Mouse (Mus musculus) lung, postnatal 0 days (tissue): Measurements from ENCODE around the gene P4hb. TPM values are rescaled to one million over a fixed set of nuclear protein-coding genes. Genes with fewer than 3 reads are reported as not detected.

ENCODE experiments used
- ATAC-seq: fragments of 200-750 bp; cut with Nextera tagmentation; 2 replicates; pipeline ENCODE4 v1.8.0; 2017; ENCODE audit warnings: moderate library complexity
- DNase-seq: peaks from one replicate; pipeline ENCODE4 v3.0.0-alpha.2; 2016; ENCODE audit warnings: low spot score
- H3K27ac ChIP-seq: fragments of 300-500 bp; sonication (generic); 2 replicates; pipeline ENCODE4 v1.5.1; 2014; ENCODE audit warnings: antibody characterized with exemption, mild to moderate bottlenecking, low read length, mixed read lengths
- H3K27me3 ChIP-seq: fragments of 300-500 bp; sonication (generic); replicated peaks from 2 replicates; pipeline ENCODE4 v1.6.1; 2014; ENCODE audit warnings: low read length, mixed read lengths; ENCODE audit not compliant: insufficient read depth
- H3K36me3 ChIP-seq: fragments of 300-500 bp; sonication (generic); 2 replicates; pipeline ENCODE4 v1.6.1; 2014; ENCODE audit warnings: low read length, mixed read lengths; ENCODE audit not compliant: insufficient read depth
- H3K4me1 ChIP-seq: fragments of 300-500 bp; sonication (generic); 2 replicates; pipeline ENCODE4 v1.6.1; 2014; ENCODE audit warnings: antibody characterized with exemption, low read depth, low read length, mixed read lengths; ENCODE audit not compliant: insufficient read depth
- H3K4me2 ChIP-seq: fragments of 300-500 bp; sonication (generic); replicated peaks from 2 replicates; pipeline ENCODE4 v1.6.1; 2014; ENCODE audit warnings: low read depth, mild to moderate bottlenecking, low read length, moderate library complexity, mixed read lengths
- H3K4me3 ChIP-seq: fragments of 300-500 bp; sonication (generic); 2 replicates; pipeline ENCODE4 v1.5.1; 2014; ENCODE audit warnings: low read depth, low read length
- H3K9ac ChIP-seq: fragments of 300-500 bp; sonication (generic); replicated peaks from 2 replicates; pipeline ENCODE4 v1.6.1; 2014; ENCODE audit warnings: low read depth, mild to moderate bottlenecking
- H3K9me3 ChIP-seq: fragments of 300-500 bp; sonication (generic); 2 replicates; pipeline ENCODE4 v1.6.1; 2016; ENCODE audit warnings: low read length, mixed read lengths
- CTCF ChIP-seq: IDR thresholded peaks from 2 replicates; pipeline ENCODE4 v1.5.1; 2016; ENCODE audit warnings: antibody characterized with exemption, mild to moderate bottlenecking
- EP300 ChIP-seq: IDR thresholded peaks from 2 replicates; pipeline ENCODE4 v1.6.1; 2016; ENCODE audit warnings: antibody characterized with exemption, mild to moderate bottlenecking, control low read depth
- WGBS: fragments of 180-500 bp; shearing (Covaris S2); extraction: QIAGEN DNeasy Blood & Tissue Kit; methylation state at CpG from one replicate; pipeline ENCODE4 v1.1.7; 2014; 5-methylcytosine and 5-hydroxymethylcytosine counted together
- polyA plus RNA-seq: library from polyadenylated mRNA; unstranded; fragments of >200 nt; fragmentation: Nextera tagmentation; extraction: Ambion mirVana; gene quantifications from 2 replicates; pipeline ENCODE4 v1.2.1, GENCODE M21; 2015

The P4hb gene
- polyA plus RNA-seq, 1 experiment from 2014 or later = 555 TPM

DNA sequence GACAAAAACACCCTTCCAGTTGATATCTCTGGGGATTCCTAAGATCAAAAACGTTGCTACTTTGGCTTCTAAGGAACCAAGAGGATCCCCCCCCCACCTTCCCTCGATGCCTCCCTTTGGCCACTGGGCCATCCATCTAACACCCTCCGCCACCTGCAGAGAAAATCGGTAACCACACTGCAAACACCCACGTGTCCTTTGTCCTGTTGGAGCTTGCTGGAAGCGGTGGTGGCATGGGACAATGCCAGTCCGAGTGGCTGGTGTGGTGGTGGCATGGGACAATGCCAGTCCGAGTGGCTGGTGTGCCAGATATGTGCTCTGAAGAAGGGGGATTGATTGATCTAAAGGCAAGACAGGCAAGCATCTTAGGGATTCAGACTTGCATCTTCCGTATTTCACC lies 41.4 kb downstream of the P4hb start:
- DNase-seq (no peak), ATAC-seq (no peak)
- Histone ChIP-seq H3K4me1 (peaks cover 5% of the 10 kb centered on the region; the same call in 1 of the 2 replicates), H3K36me3 (no peaks in the 10 kb centered on the region), H3K27ac (no peak overlapping the region), H3K4me3 (no peak overlapping the region), H3K4me2 (no peak overlapping the region), H3K27me3 (peaks cover 37% of the 10 kb centered on the region), H3K9me3 (no peaks in the 10 kb centered on the region), H3K9ac (no peak overlapping the region)
- TF ChIP-seq EP300 = no peak
- no peak for TF ChIP-seq CTCF
- 22% methylated on average over 9 of the region's 9 CpGs for WGBS

DNA sequence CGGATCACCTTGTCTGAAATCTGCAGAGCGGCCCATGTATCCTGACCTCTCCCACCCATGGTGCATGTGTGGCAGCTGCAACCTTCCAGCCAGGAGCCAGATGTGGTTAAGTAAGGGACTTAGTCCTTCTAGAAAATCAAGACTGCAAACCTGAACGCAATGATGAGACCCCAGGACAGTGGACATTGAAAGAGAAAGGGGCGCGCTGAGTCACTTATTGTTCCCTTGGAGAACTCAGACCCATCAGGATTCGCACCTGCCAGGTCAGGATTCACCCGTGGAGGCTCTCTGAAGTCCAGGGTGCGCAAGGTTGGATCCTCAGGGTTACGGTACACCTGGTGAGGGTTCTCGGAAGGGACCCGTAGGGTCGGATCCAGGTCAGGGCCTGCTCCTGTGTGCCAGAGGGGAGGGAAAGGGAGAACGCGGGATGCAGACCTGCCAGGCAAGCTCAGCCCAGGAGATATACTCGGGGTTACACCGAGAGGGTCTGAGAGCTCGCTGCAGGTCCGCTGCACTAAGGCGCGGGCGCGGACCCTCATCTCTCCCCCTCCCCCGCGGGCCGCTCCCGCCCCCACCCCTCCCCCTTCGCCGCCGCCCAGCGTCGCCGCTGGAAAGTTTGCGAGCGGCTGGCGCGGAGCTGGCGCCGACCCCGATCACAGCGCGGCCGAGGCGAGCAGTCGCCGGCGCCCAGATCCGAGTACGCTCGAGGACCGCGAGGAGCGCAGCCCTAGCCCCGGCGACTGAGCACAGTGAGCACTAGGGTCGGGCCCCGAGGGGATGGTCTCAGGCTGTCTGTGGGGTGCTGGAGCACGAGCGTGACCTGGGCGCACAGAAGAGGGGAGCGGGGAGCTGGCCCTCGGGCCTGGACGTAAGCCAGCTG lies 42.7 kb downstream of the P4hb start, which contains the start of gene Gcgr:
Gene Gcgr, plus strand, starts transcription at position 615 of the 880 bp plus-strand sequence.
- WGBS = 12% methylated on average over 54 of the region's 62 CpGs
- H3K27me3 ChIP-seq = peaks cover 37% of the 10 kb centered on the region
- no peak for DNase-seq
- H3K9me3 ChIP-seq = no peaks in the 10 kb centered on the region
- peak within 1 kb of the TSS; percentile 33 for H3K4me3 ChIP-seq
- H3K4me1 ChIP-seq = peaks cover 5% of the 10 kb centered on the region; the same call in 1 of the 2 replicates
- ATAC-seq = 0 out of 2 replicates have a peak, but pooled peaks have one; percentile 37
- no peak within 1 kb of the TSS for H3K27ac ChIP-seq
- no peak for TF ChIP-seq EP300
- TF ChIP-seq CTCF = no peak
- peak within 1 kb of the TSS; percentile 32; the same call in 1 of the 2 replicates for H3K9ac ChIP-seq
- peak within 1 kb of the TSS; percentile 64 for H3K4me2 ChIP-seq
- H3K36me3 ChIP-seq = no peaks in the 10 kb centered on the region

- no peak overlapping the region for H3K4me3 ChIP-seq
- H3K9me3 ChIP-seq = no peaks in the 10 kb centered on the region
- H3K27ac ChIP-seq = no peak overlapping the region
- no peaks in the 10 kb centered on the region for H3K36me3 ChIP-seq
- no peak overlapping the region for H3K4me2 ChIP-seq
- H3K4me1 ChIP-seq = peaks cover 5% of the 10 kb centered on the region; the same call in 1 of the 2 replicates
- WGBS = 68% methylated on average over 4 of the region's 4 CpGs
- DNase-seq (no peak), ATAC-seq (no peak)
- H3K9ac ChIP-seq = no peak overlapping the region
- peaks cover 37% of the 10 kb centered on the region for H3K27me3 ChIP-seq
- TF ChIP-seq CTCF (no peak), EP300 (no peak)
These were observed 44.1 kb downstream of the P4hb start for GRCm38 (mm10) chr11:120528903-120529302.

GRCm38 (mm10) chr11:120527690-120528354 lies 45.2 kb downstream of the P4hb start:
- Histone ChIP-seq H3K4me1 (peaks cover 5% of the 10 kb centered on the region; the same call in 1 of the 2 replicates), H3K4me3 (no peak overlapping the region), H3K9ac (no peak overlapping the region), H3K27me3 (peaks cover 36% of the 10 kb centered on the region), H3K27ac (no peak overlapping the region), H3K36me3 (no peaks in the 10 kb centered on the region), H3K4me2 (no peak overlapping the region), H3K9me3 (no peaks in the 10 kb centered on the region)
- ATAC-seq = no peak
- 51% methylated on average over 9 of the region's 9 CpGs for WGBS
- DNase-seq = no peak
- TF ChIP-seq CTCF (no peak), EP300 (no peak)

- H3K9me3 ChIP-seq = no peaks in the 10 kb centered on the region
- DNase-seq (no peak), ATAC-seq (no peak)
- no peak overlapping the region for H3K9ac ChIP-seq
- TF ChIP-seq EP300 (no peak), CTCF (no peak)
- H3K27me3 ChIP-seq = peaks cover 17% of the 10 kb centered on the region; the same call in 1 of the 2 replicates
- H3K36me3 ChIP-seq = no peaks in the 10 kb centered on the region
- peaks cover 5% of the 10 kb centered on the region; the same call in 1 of the 2 replicates for H3K4me1 ChIP-seq
- H3K4me2 ChIP-seq = no peak overlapping the region
- WGBS = 78% methylated on average over 2 of the region's 2 CpGs
- no peak overlapping the region for H3K27ac ChIP-seq
- no peak overlapping the region for H3K4me3 ChIP-seq
These were observed 47.1 kb downstream of the P4hb start for GRCm38 (mm10) chr11:120525959-120526358.

DNA sequence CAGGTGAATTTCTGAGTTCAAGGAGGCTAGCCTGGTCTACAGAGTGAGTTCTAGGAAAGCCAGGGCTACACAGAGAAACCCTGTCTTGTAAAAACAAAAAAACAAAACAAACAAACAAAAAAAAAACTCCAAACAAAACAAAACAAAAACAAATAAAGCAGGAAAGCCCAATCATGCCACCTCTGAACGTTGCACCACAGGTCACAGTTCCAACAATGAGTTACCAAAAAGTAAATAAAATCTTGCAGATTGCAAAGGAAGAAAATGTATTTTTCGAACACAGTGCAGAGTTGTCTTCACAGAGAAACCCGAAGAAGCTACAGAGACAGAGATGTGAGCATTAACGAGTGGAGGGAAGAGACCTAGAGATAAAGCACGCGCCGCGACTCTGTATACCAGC lies 50.5 kb downstream of the P4hb start:
- DNase-seq (no peak), ATAC-seq (no peak)
- Histone ChIP-seq H3K36me3 (no peaks in the 10 kb centered on the region), H3K9ac (no peak overlapping the region), H3K4me1 (peaks cover 12% of the 10 kb centered on the region), H3K27me3 (no peaks in the 10 kb centered on the region), H3K9me3 (no peaks in the 10 kb centered on the region), H3K4me3 (no peak overlapping the region), H3K27ac (no peak overlapping the region), H3K4me2 (no peak overlapping the region)
- no peak for TF ChIP-seq EP300
- no peak for TF ChIP-seq CTCF
- WGBS = 76% methylated on average over 8 of the region's 8 CpGs
